Mouse (Mus musculus) E14TG2a.4 (cell line): ENCODE results near the gene Stim2.

Experiments used
- H3K27me3 ChIP-seq: 2 replicates; pipeline ENCODE4 v1.6.1; 2014; ENCODE audit warnings: low read length, control low read depth; ENCODE audit not compliant: insufficient read depth
- H3K36me3 ChIP-seq: 2 replicates; pipeline ENCODE4 v1.6.1; 2014; ENCODE audit warnings: low read length, control low read depth; ENCODE audit not compliant: insufficient read depth
- H3K4me1 ChIP-seq: replicated peaks from 2 replicates; pipeline ENCODE4 v1.6.1; 2014; ENCODE audit warnings: low read depth, low read length, control low read depth
- H3K4me3 ChIP-seq: replicated peaks from 2 replicates; pipeline ENCODE4 v1.5.1; 2014; ENCODE audit warnings: mild to moderate bottlenecking, low read length
- H3K9me3 ChIP-seq: 2 replicates; pipeline ENCODE4 v1.6.1; 2014; ENCODE audit warnings: low read length, control low read depth
- CTCF ChIP-seq: conservative IDR thresholded peaks from 2 replicates; pipeline ENCODE4 v1.5.1; 2014; ENCODE audit warnings: low read length
- NANOG ChIP-seq: IDR thresholded peaks from 2 replicates; pipeline ENCODE4 v1.6.1; 2014; ENCODE audit warnings: borderline replicate concordance, low read length, mixed read lengths
- POU5F1 ChIP-seq: IDR thresholded peaks from 2 replicates; pipeline ENCODE4 v1.6.1; 2014; ENCODE audit warnings: low read length, borderline replicate concordance

Stim2 gene

DNA sequence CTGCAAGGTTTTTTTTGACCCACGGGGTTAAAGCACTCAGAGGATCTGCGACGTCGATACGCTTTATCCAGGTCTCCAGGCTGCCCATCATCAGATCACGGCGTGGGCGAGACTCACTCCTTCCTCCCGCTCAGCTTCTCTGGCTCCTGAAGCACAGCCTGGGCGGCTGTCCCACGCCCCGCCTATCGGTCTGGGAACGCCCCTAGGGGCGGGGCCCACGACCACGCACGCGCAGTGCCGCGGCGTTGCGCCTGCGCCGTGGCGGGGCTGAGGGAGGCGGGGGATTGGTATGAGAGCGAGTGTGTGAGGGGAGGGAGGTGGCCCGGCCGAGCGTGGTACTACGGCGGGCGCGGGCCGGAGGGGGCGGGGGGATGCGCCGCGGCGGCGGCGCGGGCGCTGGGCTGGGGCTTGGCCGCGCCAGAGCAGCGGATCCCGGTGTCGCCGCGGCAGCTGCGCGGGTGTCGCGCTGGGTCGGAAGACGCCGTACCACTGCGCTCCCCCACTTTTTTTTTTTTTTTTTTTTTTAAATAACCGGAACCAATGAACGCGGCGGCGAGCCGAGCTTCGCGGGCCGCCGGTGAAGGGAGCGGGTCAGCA is at the start of gene Stim2:
Stim2 (plus strand) TSS at position 354 of the 597 bp plus-strand sequence.
- peak within 1 kb of the TSS; percentile 92 for H3K4me3 ChIP-seq
- TF ChIP-seq CTCF (no peak), NANOG (no peak), POU5F1 (no peak)
- H3K9me3 ChIP-seq = no peaks in the 10 kb centered on the region
- H3K4me1 ChIP-seq = peaks cover 30% of the 10 kb centered on the region
- no peaks in the 10 kb centered on the region for H3K36me3 ChIP-seq
- peaks cover 39% of the 10 kb centered on the region for H3K27me3 ChIP-seq

DNA sequence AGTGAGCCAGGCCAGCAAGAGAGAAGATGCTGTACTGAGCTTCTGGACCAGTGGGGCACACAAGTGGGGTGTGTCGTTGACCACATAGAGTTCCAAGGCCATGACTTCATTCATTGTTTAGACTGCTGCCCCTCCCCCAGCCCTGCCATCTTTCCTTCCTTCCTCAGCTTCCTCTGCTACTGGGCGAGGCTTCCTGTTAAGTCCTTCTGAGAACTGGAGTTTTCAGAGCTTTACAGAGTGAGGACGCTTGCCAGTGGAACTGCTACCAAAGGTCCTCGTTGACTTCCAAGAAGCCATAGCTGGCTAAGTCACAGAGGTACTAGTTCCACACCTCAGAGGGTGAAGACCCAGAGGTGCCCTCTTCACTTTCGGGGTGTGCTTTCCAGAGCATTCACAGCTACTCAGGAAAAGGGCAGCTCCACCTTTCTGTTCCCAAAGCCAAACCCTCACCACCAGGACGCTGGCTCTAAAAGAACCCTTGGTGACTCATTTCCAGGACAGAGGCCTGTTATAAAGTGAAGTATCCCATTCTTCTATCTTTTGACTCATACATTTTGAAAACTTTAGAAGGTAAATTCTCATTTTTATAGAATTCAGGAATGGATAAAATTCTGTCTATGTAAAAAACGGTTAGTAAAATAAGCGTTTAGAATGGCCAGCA is 49.6 kb upstream of the Stim2 start:
- H3K36me3 ChIP-seq = no peaks in the 10 kb centered on the region
- no peak overlapping the region for H3K4me3 ChIP-seq
- H3K27me3 ChIP-seq = peaks cover 12% of the 10 kb centered on the region; the same call in 1 of the 2 replicates
- H3K9me3 ChIP-seq = no peaks in the 10 kb centered on the region
- TF ChIP-seq CTCF (no peak), POU5F1 (no peak), NANOG (no peak)
- H3K4me1 ChIP-seq = peaks cover 46% of the 10 kb centered on the region

DNA sequence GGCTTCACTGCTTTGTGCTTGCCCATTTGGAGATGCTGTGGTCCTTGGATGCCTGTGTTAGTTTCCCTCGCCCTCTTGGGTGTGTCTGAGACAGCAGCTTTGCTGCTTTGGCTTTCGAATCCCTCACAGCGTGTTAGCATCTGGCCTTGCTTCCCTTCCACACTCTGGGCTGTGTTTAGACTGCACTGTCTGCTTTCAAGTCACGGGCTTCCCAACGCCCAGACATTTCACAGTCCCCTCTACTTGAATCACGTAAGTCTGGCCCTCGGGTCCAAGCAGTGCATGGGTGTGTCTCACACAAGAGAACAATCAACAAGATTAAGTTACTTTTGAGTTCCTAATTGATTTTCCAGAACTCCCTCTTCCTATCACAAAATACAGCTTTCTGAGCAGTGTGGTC is 48.1 kb upstream of the Stim2 start:
- TF ChIP-seq POU5F1 (no peak), CTCF (no peak), NANOG (no peak)
- Histone ChIP-seq H3K36me3 (no peaks in the 10 kb centered on the region), H3K27me3 (peaks cover 7% of the 10 kb centered on the region; the same call in 1 of the 2 replicates), H3K4me1 (peaks cover 51% of the 10 kb centered on the region), H3K9me3 (no peaks in the 10 kb centered on the region), H3K4me3 (no peak overlapping the region)

DNA sequence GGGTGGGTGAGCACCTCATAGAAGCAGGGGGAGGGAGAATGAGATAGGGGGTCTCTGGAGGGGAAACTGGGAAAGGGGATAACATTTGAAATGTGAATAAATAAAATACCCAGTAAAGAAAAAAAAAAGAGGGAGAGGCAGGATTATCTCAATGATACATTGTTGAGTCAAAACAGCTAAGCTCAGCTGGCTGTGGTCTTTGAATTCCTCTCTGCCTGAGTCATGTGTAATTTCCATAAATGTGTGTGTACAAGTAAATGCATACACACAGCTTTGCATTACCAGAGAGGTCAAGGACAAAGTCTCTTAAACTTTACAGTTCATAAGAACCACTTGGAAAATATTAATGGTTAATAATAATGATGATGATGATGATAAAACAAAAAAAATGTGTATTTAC is 45.1 kb upstream of the Stim2 start:
- 0 out of 2 replicates have a peak, but pooled peaks cover 4% of the 10 kb centered on the region for H3K9me3 ChIP-seq
- no peak overlapping the region for H3K4me3 ChIP-seq
- TF ChIP-seq POU5F1 = no peak
- TF ChIP-seq CTCF = no peak
- TF ChIP-seq NANOG = no peak
- no peaks in the 10 kb centered on the region for H3K36me3 ChIP-seq
- H3K27me3 ChIP-seq = no peaks in the 10 kb centered on the region
- H3K4me1 ChIP-seq = peaks cover 36% of the 10 kb centered on the region

DNA sequence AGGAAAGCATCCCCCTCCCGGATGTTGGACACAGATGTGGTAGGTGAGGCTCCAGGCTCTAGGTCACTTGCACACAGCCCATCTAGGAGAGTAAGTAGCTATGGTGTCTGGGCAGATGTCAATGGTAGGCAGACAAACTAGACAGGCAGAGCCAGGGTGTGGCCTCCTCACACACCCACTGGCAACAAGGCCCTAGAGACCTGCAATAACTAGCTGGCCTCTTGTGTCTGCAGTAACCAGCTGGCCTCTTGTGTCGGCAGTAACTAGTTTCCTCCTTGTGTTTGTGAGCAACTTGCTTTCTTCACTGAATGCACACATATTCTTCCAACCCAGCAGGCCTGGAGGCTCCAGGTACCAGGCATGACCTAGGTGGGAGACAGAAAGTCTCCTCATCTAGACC is 44.5 kb upstream of the Stim2 start:
- no peaks in the 10 kb centered on the region for H3K27me3 ChIP-seq
- H3K4me1 ChIP-seq = peaks cover 31% of the 10 kb centered on the region
- no peak overlapping the region for H3K4me3 ChIP-seq
- 0 out of 2 replicates have a peak, but pooled peaks cover 4% of the 10 kb centered on the region for H3K9me3 ChIP-seq
- no peaks in the 10 kb centered on the region for H3K36me3 ChIP-seq
- TF ChIP-seq NANOG (no peak), POU5F1 (no peak), CTCF (no peak)

DNA sequence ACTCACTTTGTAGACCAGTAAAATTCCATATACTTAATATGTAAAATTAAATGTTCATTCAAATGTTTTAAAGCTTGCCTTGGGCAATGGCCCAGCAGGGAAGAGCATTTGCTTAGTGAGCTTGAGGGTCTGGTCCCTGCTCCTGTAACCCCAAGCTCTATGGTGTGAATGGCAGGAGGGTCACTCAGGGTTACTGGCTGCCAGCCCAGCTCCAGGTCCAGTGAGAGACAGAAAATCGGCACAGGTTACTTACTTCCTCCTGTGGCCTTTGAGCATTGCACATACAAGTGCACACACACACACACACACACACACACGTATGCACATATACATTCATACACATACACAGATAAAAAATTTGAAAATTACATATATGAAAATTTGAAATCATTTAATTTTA is 42.3 kb upstream of the Stim2 start:
- H3K4me3 ChIP-seq = no peak overlapping the region
- H3K4me1 ChIP-seq = peaks cover 13% of the 10 kb centered on the region
- TF ChIP-seq NANOG (no peak), POU5F1 (no peak), CTCF (no peak)
- no peaks in the 10 kb centered on the region for H3K27me3 ChIP-seq
- H3K36me3 ChIP-seq = no peaks in the 10 kb centered on the region
- 0 out of 2 replicates have a peak, but pooled peaks cover 4% of the 10 kb centered on the region for H3K9me3 ChIP-seq

DNA sequence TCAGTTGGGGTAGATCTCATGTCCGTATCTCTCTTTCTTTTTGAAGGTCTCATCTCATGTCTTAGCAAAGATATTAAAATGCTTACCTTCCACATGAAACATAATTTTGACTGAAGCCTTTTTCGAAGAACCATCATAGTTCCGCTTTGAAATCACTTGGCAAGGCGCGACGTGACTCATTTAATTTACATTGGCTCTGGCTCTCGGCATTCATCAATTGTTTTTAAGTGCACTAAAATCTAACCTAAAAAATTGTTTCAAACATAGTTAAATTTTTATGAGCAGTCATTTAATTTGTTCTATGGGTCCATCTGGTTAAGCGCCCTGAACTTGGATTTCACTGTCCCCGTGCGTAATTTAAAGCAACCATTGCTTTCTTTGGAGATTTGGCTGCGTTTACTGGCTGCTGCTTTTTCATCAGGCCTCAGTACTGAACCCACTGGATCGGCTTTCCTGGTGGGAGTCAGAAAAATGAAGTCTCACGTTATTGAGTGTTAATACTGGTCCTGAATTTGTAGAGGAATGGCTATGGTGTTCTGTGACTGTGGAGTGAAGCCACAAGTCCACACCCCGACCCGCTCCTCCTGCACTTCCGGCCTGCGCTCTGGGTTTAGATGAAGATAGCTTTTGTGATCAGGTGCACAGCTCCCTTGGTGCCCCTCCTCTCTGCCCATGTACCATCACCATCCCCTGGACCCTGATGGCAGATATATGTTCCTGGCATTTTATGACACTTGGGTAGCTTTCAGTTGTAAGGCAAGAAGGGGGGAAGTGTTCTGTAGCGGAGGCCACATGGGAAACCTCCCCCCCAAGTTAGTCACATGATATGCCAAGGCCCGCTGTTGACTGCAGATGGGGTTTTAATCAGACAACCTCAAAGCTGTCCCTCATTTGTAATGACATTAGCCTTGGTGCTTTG is 41.6 kb upstream of the Stim2 start:
- Histone ChIP-seq H3K4me3 (no peak overlapping the region), H3K27me3 (no peaks in the 10 kb centered on the region), H3K36me3 (no peaks in the 10 kb centered on the region), H3K9me3 (0 out of 2 replicates have a peak, but pooled peaks cover 4% of the 10 kb centered on the region), H3K4me1 (peaks cover 13% of the 10 kb centered on the region)
- no peak for TF ChIP-seq POU5F1
- TF ChIP-seq NANOG = no peak
- no peak for TF ChIP-seq CTCF

DNA sequence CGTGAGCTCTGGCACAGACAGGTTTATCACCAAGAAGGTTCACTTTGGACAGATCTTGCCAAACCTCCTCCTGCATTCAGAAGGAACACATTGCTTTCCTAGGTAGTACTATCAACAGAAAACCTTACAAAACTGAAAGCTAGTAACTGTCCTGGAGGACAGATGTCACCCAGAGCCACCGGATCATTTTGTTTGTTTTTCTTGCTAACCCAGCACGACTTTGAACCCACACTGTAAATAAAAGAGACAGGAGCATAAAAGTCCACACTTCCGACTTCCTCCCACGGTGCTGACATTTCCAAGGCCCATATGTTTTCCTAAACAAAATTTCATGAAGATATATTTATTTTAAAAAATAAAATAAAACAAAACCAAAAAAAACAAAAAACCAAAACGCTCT is 41.0 kb upstream of the Stim2 start:
- no peaks in the 10 kb centered on the region for H3K36me3 ChIP-seq
- TF ChIP-seq POU5F1 (no peak), NANOG (no peak), CTCF (no peak)

More for the DNA sequence above, 41.0 kb upstream of the Stim2 start:
- no peak overlapping the region for H3K4me3 ChIP-seq
- H3K27me3 ChIP-seq = no peaks in the 10 kb centered on the region
- H3K9me3 ChIP-seq = 0 out of 2 replicates have a peak, but pooled peaks cover 4% of the 10 kb centered on the region
- H3K4me1 ChIP-seq = peaks cover 13% of the 10 kb centered on the region
